Mouse (Mus musculus) liver, embryonic 14.5 days (tissue): ENCODE data around the gene Cpne4.

Experiments used
- CTCF ChIP-seq: IDR thresholded peaks from 2 replicates; pipeline ENCODE4 v1.5.1; 2016; ENCODE audit warnings: antibody characterized with exemption, low read depth, control low read depth
- EP300 ChIP-seq: IDR thresholded peaks from 2 replicates; pipeline ENCODE4 v1.6.1; 2016; ENCODE audit warnings: antibody characterized with exemption, low read depth

DNA sequence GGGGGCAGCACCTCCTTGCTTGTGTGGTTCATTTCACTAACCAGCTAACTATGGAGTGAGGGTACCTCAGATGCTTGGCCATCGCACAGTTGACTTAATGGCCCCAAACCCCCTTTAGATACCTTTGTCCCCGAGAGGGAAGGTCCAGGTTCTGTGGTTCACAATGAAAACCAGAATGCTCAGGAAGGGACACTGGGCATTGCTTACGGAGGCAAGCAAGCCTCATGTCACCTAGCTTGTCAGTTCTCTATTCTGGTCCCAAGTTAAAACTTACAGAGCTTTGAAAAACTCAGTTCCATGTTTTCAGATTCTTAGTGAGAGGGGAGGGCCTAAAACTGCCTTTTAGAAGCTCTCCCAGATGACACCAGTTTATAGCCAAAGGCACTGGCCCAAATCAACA is 533.2 kb downstream of the Cpne4 start:
- TF ChIP-seq CTCF (no peak), EP300 (no peak)
